Mouse (Mus musculus) cortical plate, adult 2 months (tissue): ENCODE results near the gene Cst6.

Experiments used
- CTCF ChIP-seq: fragments of 200-500 bp; IDR thresholded peaks from 2 replicates; pipeline ENCODE4 v1.5.1; 2011; ENCODE audit warnings: mild to moderate bottlenecking, control low read depth, low read length; ENCODE audit not compliant: insufficient read depth; ENCODE audit errors: extremely low read depth
- POLR2A ChIP-seq: fragments of 200-500 bp; IDR thresholded peaks from 2 replicates; pipeline ENCODE4 v1.6.1; 2011; ENCODE audit warnings: mild to moderate bottlenecking, low read length, control low read depth; ENCODE audit not compliant: insufficient read depth; ENCODE audit errors: extremely low read depth

DNA sequence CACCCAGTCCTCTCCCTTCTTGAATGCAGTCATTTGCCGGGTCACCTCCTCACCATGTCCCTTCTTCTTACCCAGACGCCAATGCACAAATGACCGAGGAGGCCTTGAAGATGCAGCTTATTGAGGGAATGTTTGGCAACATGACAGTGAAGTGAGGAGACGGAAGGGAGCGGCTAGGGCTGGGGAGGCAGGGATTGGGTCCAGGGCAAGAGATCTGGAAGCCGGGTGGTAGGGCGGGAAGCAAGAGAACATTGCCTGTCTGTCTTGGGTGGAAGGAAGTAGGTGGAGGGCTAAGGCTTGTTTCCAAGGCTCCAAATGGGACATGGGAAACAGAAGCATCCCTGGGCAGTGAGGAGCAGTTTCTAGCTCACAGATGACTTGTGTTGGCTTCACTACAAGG lies 8.0 kb downstream of the Cst6 start:
- TF ChIP-seq POLR2A, result no peak
- no peak for TF ChIP-seq CTCF
